Mouse (Mus musculus) cerebellum, postnatal 36 days (tissue): ENCODE data around the gene Pros1.

ENCODE experiments used
- DNase-seq, 2 experiments: peaks; one replicate each; pipeline ENCODE4 v3.0.0; 2021 to 2022; ENCODE audit warnings: mixed read lengths in 2 of 2

The Pros1 gene

GRCm38 (mm10) chr16:62854191-62855068, at the start of gene Pros1:
Pros1 (plus strand) TSS chr16:62854307.
- peak; percentile 13 to 16 for DNase-seq

GRCm38 (mm10) chr16:62804621-62805020, 49.5 kb upstream of the Pros1 start:
- DNase-seq = no peak

DNA sequence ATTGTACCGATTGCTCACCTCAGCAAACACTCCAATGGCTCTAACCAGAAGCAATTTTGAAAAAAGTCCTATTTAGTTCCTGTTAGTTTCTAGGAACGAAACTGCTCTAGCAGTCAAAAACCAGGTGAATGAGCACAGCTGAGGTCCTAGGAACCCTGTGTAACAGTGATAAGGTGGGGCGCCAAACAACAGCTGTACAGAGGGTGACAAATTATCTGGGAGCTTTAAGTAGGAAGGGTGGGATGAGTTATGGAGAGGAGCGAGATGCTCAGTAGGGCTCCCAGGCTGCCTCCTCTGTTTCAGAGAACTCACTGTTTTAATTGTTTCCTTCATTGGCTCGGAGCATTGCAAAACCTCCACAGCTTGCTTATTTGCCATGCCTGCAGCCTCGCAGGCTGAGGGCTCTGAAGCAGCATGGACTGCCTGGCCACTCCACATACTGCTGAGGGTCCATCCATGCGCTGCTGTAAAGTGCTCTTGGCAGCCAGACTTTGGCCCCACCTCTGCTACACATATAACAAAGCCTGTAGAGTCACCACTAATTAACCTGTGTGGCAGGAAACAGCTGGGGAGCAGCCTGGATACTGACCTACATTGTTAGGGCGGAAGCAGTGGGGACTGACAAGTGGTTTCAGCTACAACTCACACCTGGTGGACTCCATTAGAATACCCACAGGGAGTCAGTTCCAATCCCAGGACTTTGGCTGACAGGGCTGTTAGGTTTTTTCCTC, 46.7 kb upstream of the Pros1 start:
- DNase-seq = no peak

DNA sequence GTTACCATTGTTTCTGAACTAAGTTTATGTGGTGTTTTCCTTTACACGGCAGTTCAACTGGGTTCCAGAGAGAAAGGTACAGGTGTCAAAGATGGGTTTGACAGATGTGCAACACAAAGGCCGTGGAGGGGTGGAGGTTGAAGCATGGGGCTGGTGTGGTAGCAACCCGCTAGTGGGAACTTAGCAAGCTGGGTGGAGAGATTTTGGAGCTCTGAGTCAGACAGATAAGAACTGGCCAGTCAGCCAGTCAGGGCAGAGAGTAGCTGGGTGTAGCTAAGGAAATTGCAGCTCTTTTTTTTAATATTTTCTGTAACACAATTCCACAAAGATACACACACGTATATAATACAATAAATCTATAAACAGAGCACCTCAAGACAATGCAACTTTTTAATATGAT, 43.3 kb upstream of the Pros1 start:
- no peak for DNase-seq

- no peak for DNase-seq
These were observed 40.3 kb upstream of the Pros1 start for GRCm38 (mm10) chr16:62813790-62814189.

DNA sequence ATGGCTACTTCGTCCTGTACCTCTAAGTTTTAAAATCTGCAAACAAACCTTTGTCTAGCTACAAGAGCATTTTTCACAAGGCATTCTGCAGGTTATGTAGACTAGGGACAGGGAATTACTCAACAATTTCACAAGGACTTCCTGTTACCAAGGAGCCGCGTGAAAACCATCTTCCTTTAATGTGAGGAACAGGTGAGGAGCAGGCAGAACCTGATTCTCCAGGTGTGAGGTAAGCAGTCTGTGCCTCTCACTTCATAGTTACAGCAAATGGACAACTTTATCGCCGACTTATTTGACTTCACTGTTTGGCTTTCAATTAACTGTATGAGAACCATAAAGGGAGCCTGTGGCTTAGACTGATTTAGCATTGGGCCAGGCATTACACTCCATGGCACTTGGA, 39.6 kb upstream of the Pros1 start, which contains the start of gene Stx19:
Gene Stx19 (plus strand): TSS at position 186 of the 400 bp plus-strand sequence.
- no peak for DNase-seq

GRCm38 (mm10) chr16:62822472-62822871, 31.6 kb upstream of the Pros1 start:
- no peak for DNase-seq

DNA sequence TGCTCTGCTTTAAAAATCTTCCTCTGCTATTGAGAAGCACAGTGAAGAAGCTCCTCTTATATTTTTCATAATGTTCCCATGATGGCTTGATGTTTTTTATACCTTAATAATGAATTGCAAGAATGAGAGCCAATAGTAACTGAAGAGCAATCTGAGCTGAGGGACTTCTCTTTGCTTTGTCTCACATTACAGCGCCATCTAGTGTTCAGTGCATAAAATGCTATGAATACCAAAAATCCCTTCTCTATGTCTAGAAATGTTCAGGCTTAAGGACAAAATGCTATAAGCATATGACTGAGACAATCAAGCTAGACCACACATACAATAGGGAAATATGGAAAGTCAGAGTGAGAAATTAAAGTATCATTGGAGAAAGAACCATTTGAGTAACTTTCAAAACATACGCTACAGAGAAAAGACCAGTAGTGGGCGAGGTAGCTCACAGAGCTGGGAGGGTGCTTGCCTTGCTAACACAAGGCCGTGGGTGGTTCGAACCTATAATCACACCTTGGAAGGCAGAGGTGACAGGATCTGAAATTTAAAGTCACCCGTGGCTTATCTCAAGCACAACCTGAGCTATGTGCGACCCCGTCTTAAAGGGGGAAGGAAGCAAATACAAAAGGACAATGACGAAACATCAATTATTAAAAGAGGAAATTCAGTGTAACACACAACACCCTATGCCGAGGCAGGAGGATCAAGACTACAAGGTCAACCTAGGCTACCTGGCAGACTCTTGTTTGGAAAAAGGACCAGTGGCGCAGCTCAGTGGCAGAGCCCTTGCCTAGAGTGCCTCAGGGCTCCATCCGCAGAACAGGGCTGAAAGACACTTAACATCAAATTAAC, 27.7 kb upstream of the Pros1 start:
- no peak for DNase-seq

DNA sequence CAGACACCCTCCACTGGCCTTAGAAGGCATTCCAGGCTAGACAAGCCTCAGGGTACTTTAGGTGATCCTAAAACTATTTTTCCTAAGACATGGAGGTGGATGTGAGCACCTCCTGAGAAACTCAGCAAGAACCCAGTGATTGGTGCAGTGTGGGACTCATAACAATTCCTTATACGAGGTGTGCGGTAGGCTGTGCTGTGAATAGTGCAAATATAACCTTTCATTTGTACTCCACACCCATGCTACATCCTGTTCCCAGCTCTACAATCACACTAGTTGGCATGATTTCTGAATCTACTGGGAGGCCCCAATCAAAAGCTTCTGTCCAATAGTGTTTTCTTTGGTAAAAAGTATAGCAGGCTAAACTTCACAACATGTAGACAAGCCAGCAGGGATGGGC, 22.1 kb upstream of the Pros1 start:
- DNase-seq = no peak

GRCm38 (mm10) chr16:62832481-62832880, 21.6 kb upstream of the Pros1 start:
- peak; percentile 33 to 37 for DNase-seq

DNA sequence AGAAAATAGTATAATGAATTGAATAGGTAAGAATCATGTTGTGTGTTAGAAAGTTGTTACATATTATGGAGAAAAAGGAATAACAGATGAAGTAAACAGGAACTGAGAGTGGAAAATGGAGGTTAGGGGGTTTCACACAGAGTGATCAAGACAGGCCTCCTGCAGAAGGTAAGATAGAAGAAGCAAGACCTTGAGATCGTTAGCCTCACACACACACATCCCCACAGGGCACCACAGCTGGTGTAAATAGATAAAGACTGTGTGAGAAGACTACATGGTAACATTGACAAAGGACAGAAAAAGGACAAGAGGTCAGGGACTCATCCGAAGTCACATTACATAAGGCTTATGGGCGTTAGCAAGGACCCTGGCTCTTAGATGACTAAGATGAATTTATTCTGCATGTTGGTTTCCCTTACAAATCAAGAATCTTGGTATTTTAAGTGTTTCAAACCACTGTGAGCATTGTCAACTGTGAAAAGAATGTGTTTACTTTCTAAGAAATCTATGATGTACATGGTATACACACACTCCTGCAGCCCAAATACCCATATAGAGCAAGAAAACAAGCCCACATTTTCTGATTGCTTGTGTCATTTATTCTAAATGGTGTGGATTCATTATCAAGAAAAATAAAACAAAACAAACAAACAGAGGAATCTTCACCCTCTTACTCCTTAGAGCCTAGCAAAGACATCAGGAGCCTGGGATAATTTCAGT, 19.9 kb upstream of the Pros1 start:
- DNase-seq = no peak

- DNase-seq = no peak
These were observed 8.8 kb upstream of the Pros1 start for GRCm38 (mm10) chr16:62845341-62845740.

DNA sequence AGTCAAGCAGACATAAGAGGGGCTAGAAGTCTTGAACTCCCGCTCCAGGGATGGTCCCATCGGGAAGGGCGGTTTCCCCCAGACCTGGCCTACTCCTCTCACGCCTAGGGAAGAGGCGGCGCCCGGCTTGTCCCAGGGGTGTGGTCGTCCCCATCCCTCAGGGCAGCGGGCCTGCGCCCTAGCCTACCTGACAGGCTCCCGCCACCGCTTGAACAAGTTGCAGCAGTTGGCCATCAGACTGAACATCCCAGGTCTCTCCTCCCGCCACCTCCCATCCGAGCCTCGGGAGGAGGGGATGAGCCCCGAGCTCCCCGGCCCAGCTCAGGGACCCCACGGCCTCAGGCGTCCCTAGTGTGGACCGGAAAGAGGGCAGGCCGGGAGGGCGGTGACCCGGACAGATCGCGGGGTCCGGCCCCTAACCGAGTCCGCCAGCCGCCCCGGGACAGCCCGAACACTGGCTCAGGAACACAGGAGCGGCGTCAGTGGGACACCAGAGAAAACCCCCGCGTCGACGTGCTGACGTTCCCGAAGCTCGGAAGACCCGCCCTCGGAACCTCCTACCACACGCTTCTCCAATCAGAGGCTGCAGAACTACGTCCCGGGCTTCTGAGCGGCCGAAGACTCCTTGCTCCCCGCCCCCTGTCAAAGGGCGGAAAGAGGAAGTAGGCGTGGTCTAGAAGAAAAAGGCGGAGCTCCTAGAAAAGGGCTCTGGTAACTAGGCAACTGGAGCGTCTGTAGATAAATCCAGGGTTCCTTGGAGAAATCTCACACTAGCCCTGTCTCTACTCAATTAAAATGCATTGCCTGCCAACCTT, 7.4 kb upstream of the Pros1 start, which contains the start of gene Arl13b:
Gene Arl13b (minus strand): TSS at position 543 of the 815 bp plus-strand sequence.
- peak; percentile 85 to 87 for DNase-seq

- no peak for DNase-seq
These were observed 1.4 kb upstream of the Pros1 start for GRCm38 (mm10) chr16:62852464-62853252.

DNA sequence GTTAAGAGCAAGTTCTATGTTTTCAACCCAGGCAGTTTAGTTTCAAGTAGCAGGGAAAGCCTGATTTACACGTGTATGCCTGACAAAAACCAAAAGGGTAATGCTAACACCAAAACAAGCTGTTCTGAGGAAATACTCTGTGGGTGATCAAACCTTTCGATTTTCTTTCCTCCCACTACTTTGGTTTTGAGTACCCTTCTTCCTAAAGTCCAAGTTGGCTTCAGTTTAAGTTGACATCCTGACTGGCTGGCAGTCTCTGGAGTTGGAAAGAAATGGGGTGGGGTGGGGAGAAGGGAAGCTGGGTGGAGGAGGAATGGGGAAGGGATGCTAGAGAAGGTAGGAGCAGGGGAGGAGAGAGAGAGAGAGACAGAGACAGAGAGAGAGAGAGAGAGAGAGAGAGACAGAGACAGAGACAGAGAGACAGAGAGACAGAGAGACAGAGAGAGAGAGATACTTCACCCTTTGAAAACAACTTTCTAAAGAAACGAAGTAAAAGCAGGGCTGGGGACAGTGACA, 438 bp upstream of the Pros1 start:
- DNase-seq = no peak

- DNase-seq = no peak
These were observed 1.3 kb downstream of the Pros1 start for GRCm38 (mm10) chr16:62855385-62855784.

DNA sequence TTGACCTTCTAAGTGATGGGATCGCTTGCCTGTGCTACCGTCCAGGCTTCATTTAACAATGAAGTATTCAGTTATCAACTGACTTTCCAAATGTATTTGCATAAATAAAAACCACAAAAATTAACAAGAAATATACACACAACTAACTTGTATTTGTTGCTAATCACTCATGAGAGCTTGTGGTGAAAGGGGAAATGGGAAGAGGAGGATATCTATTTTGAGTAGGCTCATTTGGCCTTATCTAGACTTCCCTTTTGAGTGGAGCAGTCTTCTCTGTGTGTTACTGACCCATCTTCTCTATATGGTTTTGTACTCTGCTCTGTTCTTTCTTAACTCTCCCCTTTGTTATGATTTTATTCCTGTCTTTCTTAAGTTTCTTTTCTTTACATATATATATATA, 2.2 kb downstream of the Pros1 start:
- DNase-seq = no peak

DNA sequence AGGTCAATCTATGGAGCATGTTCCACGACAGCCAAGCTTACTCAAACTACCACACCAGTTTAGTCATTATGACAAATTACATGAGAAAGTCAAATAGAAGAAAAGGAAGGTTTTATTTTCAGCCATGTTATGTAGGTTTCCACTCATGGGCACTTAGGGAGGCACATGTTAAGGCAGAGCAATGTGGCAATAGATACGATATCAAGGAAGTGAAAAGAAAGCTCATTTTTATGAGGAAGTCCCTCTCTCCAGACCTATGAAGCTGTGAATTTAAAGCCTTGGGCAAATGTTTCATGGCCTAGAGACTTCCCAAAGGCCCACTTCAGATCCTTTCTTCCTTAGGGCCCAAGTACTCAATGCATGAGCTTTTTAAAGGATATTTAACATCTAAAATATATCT, 3.4 kb downstream of the Pros1 start:
- DNase-seq = no peak

DNA sequence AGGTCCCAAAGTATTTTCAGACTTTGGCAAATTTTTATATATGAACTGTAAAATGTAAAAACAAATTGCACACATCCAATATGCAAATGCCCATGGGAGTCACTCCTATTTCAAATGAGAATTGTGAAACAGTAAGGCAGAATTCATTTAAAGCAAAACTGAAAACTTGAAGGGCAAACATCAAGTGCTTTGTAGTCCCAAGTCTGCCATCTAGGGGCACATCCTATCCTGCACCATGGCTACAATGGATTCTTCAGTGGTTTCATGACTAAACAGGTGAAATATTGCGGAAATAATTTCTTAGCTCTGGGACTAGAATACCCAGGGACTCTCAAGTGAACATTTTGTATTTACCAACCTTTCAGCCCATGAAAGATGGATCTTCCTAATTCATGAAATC, 3.9 kb downstream of the Pros1 start:
- DNase-seq = no peak

- no peak for DNase-seq
These were observed 6.0 kb downstream of the Pros1 start for GRCm38 (mm10) chr16:62860140-62860539.
